Mouse (Mus musculus): ENCODE measurements around the gene Pdgfa.

GRCm38 (mm10) chr5:138974911-138975485 lies 22.2 kb downstream of the Pdgfa start:
- no peak for TF ChIP-seq MAX (IDR thresholded peaks at IDR 0.05)
- TF ChIP-seq FOSL1 (IDR thresholded peaks at IDR 0.05; ENCODE audit: insufficient read depth, low read length, poor library complexity, severe bottlenecking): no peak
- no peak for TF ChIP-seq CTCF (IDR thresholded peaks at IDR 0.05; ENCODE audit: control insufficient read depth, insufficient read depth, insufficient read length)

All from C2C12 (cell line).